Mouse (Mus musculus) urinary bladder, adult 18-20 months (tissue): ENCODE measurements at regions not wholly inside any gene's neighbourhood (a gene's known extent, or its start where the extent isn't known, plus 50 kb on each side); places are given as distances from the start of the nearest gene placed in this dataset.
A peak's percentile ranks its signal among the peaks of the same experiment; 100 is the strongest.

Experiments
- DNase-seq, 2 experiments: peaks; one replicate each; pipeline ENCODE4 v3.0.0; 2022; ENCODE audit warnings: low spot score in 2 of 2, mixed read lengths in 2 of 2

GRCm38 (mm10) chr6:17224852-17225251, 56.1 kb upstream of the Cav2 start:
- DNase-seq, result peak in 1 of 2 experiments; percentile 13

DNA sequence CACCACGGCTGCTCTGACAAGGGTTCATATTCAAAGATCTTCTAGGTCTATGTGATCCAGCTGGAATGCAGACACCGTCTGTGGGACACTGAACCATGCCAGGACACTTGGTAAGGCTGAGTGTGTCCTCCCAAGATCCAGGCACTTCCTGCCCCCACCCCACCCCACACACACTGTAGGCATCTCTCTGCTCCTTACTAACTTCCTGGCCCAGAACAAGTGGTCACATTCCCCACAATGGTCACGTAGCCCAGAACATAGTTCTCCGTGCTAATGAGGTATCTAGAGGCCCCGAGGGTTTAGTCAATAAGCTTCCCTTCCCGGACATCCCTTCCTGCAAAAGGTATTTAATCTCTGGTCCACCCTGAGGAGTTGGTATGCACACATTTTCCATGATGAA, 54.5 kb upstream of the Cav2 start:
- no peak for DNase-seq
